In the genomic region with DNA sequence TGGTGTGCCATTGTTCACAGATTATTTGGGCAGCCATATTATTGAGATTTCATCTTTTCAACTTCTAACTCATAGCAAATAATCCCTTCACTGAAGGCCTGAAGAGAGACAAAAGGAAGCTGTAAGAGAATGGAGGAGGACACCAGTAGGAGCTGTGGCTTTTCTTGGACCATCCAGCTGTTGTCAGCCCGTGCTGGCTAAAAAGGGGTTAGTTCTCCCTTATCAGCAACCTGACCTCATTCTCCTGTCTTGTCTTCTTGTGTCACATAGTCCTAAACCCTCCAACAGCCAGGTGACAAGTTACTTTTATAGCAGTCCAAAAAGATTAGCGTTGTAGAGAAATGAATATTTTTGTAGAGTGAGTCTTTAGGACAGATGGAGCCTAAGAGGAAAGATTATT, we compare ENCODE assay signal across 21 mouse cellular contexts.
"Had no signal": no experiment of that assay in that cellular context is flagged by ENCODE, and none has a peak within 500 bp of the region (broad histone marks: within the 10 kb centered on the region; RNA-seq: fewer than 3 reads in every experiment).

No protein-coding gene starts in this region.

- H3K27ac ChIP-seq: liver, embryonic 13.5 days; liver, embryonic 15.5 days; midbrain, embryonic 12.5 days; neural tube, embryonic 13.5 days; neural tube, embryonic 15.5 days; stomach, embryonic 15.5 days; stomach, postnatal 0 days had no signal

- H3K36me3 ChIP-seq: liver, embryonic 13.5 days; liver, embryonic 15.5 days; midbrain, embryonic 12.5 days; neural tube, embryonic 13.5 days; neural tube, embryonic 15.5 days; stomach, embryonic 15.5 days had no signal

- H3K4me1 ChIP-seq: liver, embryonic 13.5 days; liver, embryonic 15.5 days; midbrain, embryonic 12.5 days; neural tube, embryonic 13.5 days; neural tube, embryonic 15.5 days; stomach, embryonic 15.5 days had no signal

- H3K27me3 ChIP-seq: liver, embryonic 13.5 days; liver, embryonic 15.5 days; megakaryocyte, embryonic 14.5 days; midbrain, embryonic 12.5 days; neural tube, embryonic 13.5 days; neural tube, embryonic 15.5 days; stomach, embryonic 15.5 days had no signal

- ATAC-seq: midbrain, embryonic 16.5 days had no signal

- DNase-seq: liver, embryonic 13.5 days; lung, adult 18-20 months; lung, embryonic 14.5 days; lung, postnatal 10 days; lung, postnatal 4 days; midbrain, embryonic 14.5 days; retina, postnatal 1 day; right cerebral cortex, adult 18-20 months; right cerebral cortex, postnatal 25 days; right cerebral cortex, postnatal 4 days; thymus, postnatal 14 days; thymus, postnatal 36 days had no signal

- H3K9ac ChIP-seq: liver, embryonic 13.5 days; liver, embryonic 15.5 days; lung, embryonic 14.5 days; midbrain, embryonic 12.5 days; neural tube, embryonic 13.5 days; neural tube, embryonic 15.5 days; stomach, embryonic 15.5 days had no signal

- H3K9me3 ChIP-seq: liver, embryonic 13.5 days; liver, embryonic 15.5 days; megakaryocyte, embryonic 14.5 days; midbrain, embryonic 12.5 days; neural tube, embryonic 13.5 days; neural tube, embryonic 15.5 days; stomach, embryonic 15.5 days had no signal

- H3K4me3 ChIP-seq: liver, embryonic 13.5 days; liver, embryonic 15.5 days; megakaryocyte, embryonic 14.5 days; midbrain, embryonic 12.5 days; myocyte; neural tube, embryonic 13.5 days; neural tube, embryonic 15.5 days; stomach, embryonic 15.5 days had no signal

- H3K4me2 ChIP-seq: liver, embryonic 13.5 days; liver, embryonic 15.5 days; lung, embryonic 14.5 days; midbrain, embryonic 12.5 days; neural tube, embryonic 13.5 days; neural tube, embryonic 15.5 days; stomach, embryonic 15.5 days had no signal
